In the genomic region with DNA sequence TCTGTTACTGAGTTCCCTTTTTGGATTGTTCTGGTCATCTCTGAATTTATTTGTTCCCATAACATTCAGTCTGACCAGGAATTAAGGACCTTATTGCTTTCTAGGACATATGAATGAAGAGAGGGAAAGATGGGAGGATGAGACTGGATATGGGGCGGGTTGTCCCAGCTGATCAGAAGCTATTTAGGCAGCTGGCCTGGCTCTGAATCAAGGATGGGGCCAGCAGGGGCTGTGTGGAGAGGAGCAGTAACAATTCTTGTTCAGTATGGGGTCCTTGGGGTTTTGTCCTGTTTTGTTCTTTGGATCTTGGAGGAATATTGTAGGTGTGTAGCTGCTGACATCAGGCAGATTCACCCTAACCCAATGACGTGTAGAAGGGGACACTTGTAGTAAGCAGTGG, we compare ENCODE assay signal across 10 mouse cellular contexts. TPM values are rescaled to one million over a fixed set of nuclear protein-coding genes. Genes with fewer than 3 reads are reported as not detected.
DNase-seq lines count a peak whose midpoint lies in the region; ATAC-seq lines count a peak whose summit lies in the region.
"Had no signal": no experiment of that assay in that cellular context is flagged by ENCODE, and none has a peak within 500 bp of the region (broad histone marks: within the 10 kb centered on the region; RNA-seq: fewer than 3 reads in every experiment).

No protein-coding gene starts in this region.

- no peaks in the 10 kb centered on the region for H3K27me3 ChIP-seq in heart, embryonic 11.5 days (ENCODE audit: control insufficient read depth, insufficient read depth, low read length)
- no peaks in the 10 kb centered on the region for H3K27me3 ChIP-seq in midbrain, embryonic 14.5 days (ENCODE audit: control insufficient read depth, insufficient read depth, low read length)
- H3K27me3 ChIP-seq in midbrain, embryonic 11.5 days (ENCODE audit: control insufficient read depth, insufficient read depth, low read length), result no peaks in the 10 kb centered on the region
- H3K27me3 ChIP-seq in liver, embryonic 13.5 days, result peaks cover 11% of the 10 kb centered on the region

- no peaks in the 10 kb centered on the region for H3K9me3 ChIP-seq in heart, embryonic 11.5 days (replicated peaks; ENCODE audit: control insufficient read depth, low read length)
- H3K9me3 ChIP-seq in midbrain, embryonic 14.5 days (ENCODE audit: control insufficient read depth, low read length), result no peaks in the 10 kb centered on the region
- no peaks in the 10 kb centered on the region for H3K9me3 ChIP-seq in midbrain, embryonic 11.5 days (ENCODE audit: control insufficient read depth, low read length)
- no peaks in the 10 kb centered on the region for H3K9me3 ChIP-seq in liver, embryonic 13.5 days (replicated peaks)

- peak overlapping the region; percentile 94 for H3K4me2 ChIP-seq in heart, embryonic 11.5 days
- H3K4me2 ChIP-seq in midbrain, embryonic 14.5 days (ENCODE audit: low read length), result peak overlapping the region; percentile 22
- H3K4me2 ChIP-seq in midbrain, embryonic 11.5 days, result no peak overlapping the region
- peak overlapping the region; percentile 92; the same call in 1 of the 2 replicates for H3K4me2 ChIP-seq in liver, embryonic 13.5 days

- no peak overlapping the region for H3K27ac ChIP-seq in heart, embryonic 11.5 days (ENCODE audit: low read depth, low read length)
- H3K27ac ChIP-seq in midbrain, embryonic 14.5 days (replicated peaks; ENCODE audit: low read depth, low read length), result no peak overlapping the region
- H3K27ac ChIP-seq in midbrain, embryonic 11.5 days (ENCODE audit: low read depth, low read length), result no peak overlapping the region
- H3K27ac ChIP-seq in liver, embryonic 13.5 days, result no peak overlapping the region

- H3K4me1 ChIP-seq in heart, embryonic 11.5 days (ENCODE audit: control insufficient read depth, insufficient read depth, low read length), result peaks cover 55% of the 10 kb centered on the region
- peaks cover 8% of the 10 kb centered on the region; the same call in 1 of the 2 replicates for H3K4me1 ChIP-seq in midbrain, embryonic 14.5 days (ENCODE audit: control insufficient read depth, insufficient read depth, low read length)
- no peaks in the 10 kb centered on the region for H3K4me1 ChIP-seq in midbrain, embryonic 11.5 days (ENCODE audit: control insufficient read depth, insufficient read depth, low read length)
- peaks cover 47% of the 10 kb centered on the region for H3K4me1 ChIP-seq in liver, embryonic 13.5 days (replicated peaks)

- no peaks in the 10 kb centered on the region for H3K36me3 ChIP-seq in heart, embryonic 11.5 days (ENCODE audit: control insufficient read depth, insufficient read depth, low read length)
- no peaks in the 10 kb centered on the region for H3K36me3 ChIP-seq in midbrain, embryonic 14.5 days (ENCODE audit: control insufficient read depth, insufficient read depth, low read length)
- H3K36me3 ChIP-seq in midbrain, embryonic 11.5 days (ENCODE audit: control insufficient read depth, insufficient read depth, low read length), result no peaks in the 10 kb centered on the region
- H3K36me3 ChIP-seq in liver, embryonic 13.5 days, result no peaks in the 10 kb centered on the region

- ATAC-seq in heart, embryonic 11.5 days (replicated peaks; ENCODE audit: insufficient number of reproducible peaks, low FRiP score, low TSS enrichment), result no peak
- no peak for ATAC-seq in midbrain, embryonic 14.5 days (ENCODE audit: low FRiP score, low TSS enrichment)
- ATAC-seq in midbrain, embryonic 11.5 days (ENCODE audit: low FRiP score), result no peak
- ATAC-seq in liver, embryonic 13.5 days (ENCODE audit: low read depth), result no peak
- ATAC-seq: activated CD4-positive, CD25-positive, alpha-beta regulatory T cell, adult 4 months had no signal

- H3K4me3 ChIP-seq in heart, embryonic 11.5 days (ENCODE audit: low read depth, low read length), result peak overlapping the region; percentile 37; the same call in 1 of the 2 replicates
- no peak overlapping the region for H3K4me3 ChIP-seq in midbrain, embryonic 14.5 days (replicated peaks; ENCODE audit: low read depth, low read length)
- no peak overlapping the region for H3K4me3 ChIP-seq in midbrain, embryonic 11.5 days (ENCODE audit: low read depth, low read length)
- H3K4me3 ChIP-seq in liver, embryonic 13.5 days (replicated peaks), result no peak overlapping the region

- DNase-seq in heart, postnatal 4 days, result no peak
- no peak for DNase-seq in midbrain, embryonic 14.5 days
- no peak for DNase-seq in midbrain, embryonic 11.5 days (ENCODE audit: low spot score, missing footprints)
- DNase-seq in liver, embryonic 13.5 days, result no peak
- no peak for DNase-seq in embryo, embryonic 10 days (ENCODE audit: low spot score)
- DNase-seq in cerebellum, adult 11 months, result no peak
- no peak for DNase-seq in Muller cell, postnatal 12 days (ENCODE audit: inconsistent ontology term)
- DNase-seq: right cerebral cortex, postnatal 14 days had no signal

- WGBS in heart, embryonic 11.5 days (ENCODE audit: insufficient replicate concordance), result 61% methylated on average over 2 of the region's 2 CpGs
- WGBS in midbrain, embryonic 14.5 days, result 83% methylated on average over 2 of the region's 2 CpGs
- 81% methylated on average over 2 of the region's 2 CpGs for WGBS in midbrain, embryonic 11.5 days
- WGBS in liver, embryonic 13.5 days (ENCODE audit: insufficient replicate concordance), result 73% methylated on average over 2 of the region's 2 CpGs

- no peak overlapping the region; the same call in 1 of the 2 replicates for H3K9ac ChIP-seq in heart, embryonic 11.5 days (ENCODE audit: low read depth, low read length)
- H3K9ac ChIP-seq in midbrain, embryonic 14.5 days (replicated peaks; ENCODE audit: low read length), result no peak overlapping the region
- H3K9ac ChIP-seq in midbrain, embryonic 11.5 days (ENCODE audit: low read length), result no peak overlapping the region
- H3K9ac ChIP-seq in liver, embryonic 13.5 days, result no peak overlapping the region

RNA-seq across cellular contexts. Expression of gene Eepd1, which starts 3.7 kb away (rescaled TPM):
- 20.9 and 21.5 TPM in 2 replicates for polyA plus RNA-seq in heart, embryonic 11.5 days (2014; fragmentation: Nextera tagmentation; extraction: Ambion mirVana)
- 10 to 100 TPM; 20.8 TPM for total RNA-seq in heart, postnatal 4 days (2021)
- 6.4 and 6.9 TPM in 2 replicates for polyA plus RNA-seq in midbrain, embryonic 14.5 days (2014; fragmentation: Nextera tagmentation; extraction: Ambion mirVana)
- polyA plus RNA-seq in midbrain, embryonic 11.5 days (2014; fragmentation: Nextera tagmentation; extraction: Ambion mirVana), result 5.5 and 7.8 TPM in 2 replicates
- 4.9 and 5.2 TPM in 2 replicates for polyA plus RNA-seq in liver, embryonic 13.5 days (2015; fragmentation: Nextera tagmentation; extraction: Ambion mirVana)
